Comparison of ENCODE assay signal across 8 mouse cellular contexts in genomic region chr1:89643445-89644100, GRCm38 (mm10).
DNase-seq lines count a peak whose midpoint lies in the region; ATAC-seq and TF ChIP-seq lines count a peak whose summit lies in the region.

No protein-coding gene starts in this region.

- ATAC-seq in midbrain, embryonic 11.5 days (ENCODE audit: low FRiP score) = no peak
- no peak for ATAC-seq in kidney, embryonic 16.5 days (ENCODE audit: low FRiP score, low TSS enrichment)

- peaks cover 3% of the 10 kb centered on the region; the same call in 1 of the 2 replicates for H3K36me3 ChIP-seq in midbrain, embryonic 11.5 days (ENCODE audit: control insufficient read depth, insufficient read depth, low read length)
- peaks cover 29% of the 10 kb centered on the region for H3K36me3 ChIP-seq in midbrain, embryonic 10.5 days
- peaks cover 6% of the 10 kb centered on the region for H3K36me3 ChIP-seq in kidney, embryonic 16.5 days (ENCODE audit: insufficient read depth, low read length)

- no peak overlapping the region for H3K9ac ChIP-seq in midbrain, embryonic 11.5 days (ENCODE audit: low read length)
- no peak overlapping the region for H3K9ac ChIP-seq in kidney, embryonic 16.5 days (replicated peaks; ENCODE audit: low read length)

- WGBS in midbrain, embryonic 11.5 days = 79% methylated on average over 8 of the region's 8 CpGs
- WGBS in midbrain, embryonic 10.5 days = 80% methylated on average over 8 of the region's 8 CpGs
- 61% methylated on average over 8 of the region's 8 CpGs for WGBS in kidney, embryonic 16.5 days

- no peaks in the 10 kb centered on the region for H3K9me3 ChIP-seq in midbrain, embryonic 11.5 days (ENCODE audit: control insufficient read depth, low read length)
- no peaks in the 10 kb centered on the region for H3K9me3 ChIP-seq in midbrain, embryonic 10.5 days (replicated peaks)
- no peaks in the 10 kb centered on the region for H3K9me3 ChIP-seq in kidney, embryonic 16.5 days (ENCODE audit: low read length)

- TF ChIP-seq CTCF in bone marrow macrophage, adult 2 months (IDR thresholded peaks at IDR 0.05; ENCODE audit: low read depth, low read length) = no peak

- DNase-seq in midbrain, embryonic 11.5 days (ENCODE audit: low spot score, missing footprints) = peak; percentile 89
- no peak for DNase-seq in midbrain, embryonic 10.5 days (ENCODE audit: low spot score)
- DNase-seq in frontal cortex, postnatal 36 days (ENCODE audit: low spot score in 2 of 2) = peak; percentile 43 to 51
- DNase-seq in lung, postnatal 10 days = peak; percentile 62
- peak; percentile 23 for DNase-seq in spleen, adult 12 weeks (ENCODE audit: low spot score)
- DNase-seq in ovary, postnatal 14 days (ENCODE audit: low spot score) = no peak

- H3K27ac ChIP-seq in midbrain, embryonic 11.5 days (ENCODE audit: low read depth, low read length) = no peak overlapping the region
- no peak overlapping the region for H3K27ac ChIP-seq in midbrain, embryonic 10.5 days (replicated peaks)
- H3K27ac ChIP-seq in bone marrow macrophage, adult 2 months (ENCODE audit: insufficient read depth, low read depth, low read length) = peak overlapping the region; percentile 62
- no peak overlapping the region for H3K27ac ChIP-seq in kidney, embryonic 16.5 days (ENCODE audit: low read length)

- no peak overlapping the region for H3K4me2 ChIP-seq in midbrain, embryonic 11.5 days
- H3K4me2 ChIP-seq in kidney, embryonic 16.5 days (replicated peaks; ENCODE audit: low read depth, low read length) = peak overlapping the region; percentile 32

- H3K27me3 ChIP-seq in midbrain, embryonic 11.5 days (ENCODE audit: control insufficient read depth, insufficient read depth, low read length) = no peaks in the 10 kb centered on the region
- H3K27me3 ChIP-seq in midbrain, embryonic 10.5 days (ENCODE audit: low read depth, poor library complexity, severe bottlenecking) = no peaks in the 10 kb centered on the region; the same call in 1 of the 2 replicates
- no peaks in the 10 kb centered on the region for H3K27me3 ChIP-seq in kidney, embryonic 16.5 days (ENCODE audit: insufficient read depth, low read length)

- no peak for TF ChIP-seq POLR2A in bone marrow macrophage, adult 2 months (IDR thresholded peaks at IDR 0.05; ENCODE audit: borderline replicate concordance, low read depth, low read length)

- H3K4me3 ChIP-seq in midbrain, embryonic 11.5 days (ENCODE audit: low read depth, low read length) = no peak overlapping the region
- H3K4me3 ChIP-seq in midbrain, embryonic 10.5 days = no peak overlapping the region
- H3K4me3 ChIP-seq in bone marrow macrophage, adult 2 months (ENCODE audit: insufficient read depth, low read length) = peak overlapping the region; percentile 63
- H3K4me3 ChIP-seq in kidney, embryonic 16.5 days (ENCODE audit: low read length) = no peak overlapping the region

- H3K4me1 ChIP-seq in midbrain, embryonic 11.5 days (ENCODE audit: control insufficient read depth, insufficient read depth, low read length) = no peaks in the 10 kb centered on the region
- no peaks in the 10 kb centered on the region; the same call in 1 of the 2 replicates for H3K4me1 ChIP-seq in midbrain, embryonic 10.5 days
- H3K4me1 ChIP-seq in bone marrow macrophage, adult 2 months (ENCODE audit: control insufficient read depth, insufficient read depth, low read length) = peaks cover 5% of the 10 kb centered on the region
- peaks cover 10% of the 10 kb centered on the region for H3K4me1 ChIP-seq in kidney, embryonic 16.5 days (ENCODE audit: insufficient read depth, low read length)

Comparison
In these comparisons a context has a peak if more than half of its experiments do, and no peak if none do; other contexts are left out.
1. DNase-seq: peak in midbrain, embryonic 11.5 days (single experiment), frontal cortex, postnatal 36 days (2 of 2), lung, postnatal 10 days (single experiment) and spleen, adult 12 weeks (single experiment); none in midbrain, embryonic 10.5 days (single experiment) and ovary, postnatal 14 days (single experiment).